Mouse (Mus musculus): ENCODE results near the gene Tubd1. TPM values are rescaled to one million over a fixed set of nuclear protein-coding genes. Genes with fewer than 3 reads are reported as not detected.

Gene Tubd1
- total RNA-seq, 2 experiments from 2014 or later: 6.8 to 7.0 TPM

GRCm38 (mm10) chr11:86583313-86583825, 38.6 kb downstream of the Tubd1 start:
- DNase-seq (ENCODE audit: low spot score): no peak

- no peak for DNase-seq (ENCODE audit: low spot score)
Measured at GRCm38 (mm10) chr11:86583990-86584897, 39.5 kb downstream of the Tubd1 start.

GRCm38 (mm10) chr11:86584898-86585597, 40.3 kb downstream of the Tubd1 start:
- DNase-seq (ENCODE audit: low spot score): no peak

- DNase-seq (ENCODE audit: low spot score): no peak
Measured at GRCm38 (mm10) chr11:86585598-86585984, 40.8 kb downstream of the Tubd1 start.

- DNase-seq (ENCODE audit: low spot score): no peak
Measured at GRCm38 (mm10) chr11:86586177-86586867, 41.5 kb downstream of the Tubd1 start.

- DNase-seq (ENCODE audit: low spot score): peak; percentile 69
Measured at GRCm38 (mm10) chr11:86586868-86587792, 42.3 kb downstream of the Tubd1 start.

GRCm38 (mm10) chr11:86587830-86588229, 43.0 kb downstream of the Tubd1 start:
- DNase-seq (ENCODE audit: low spot score): no peak

GRCm38 (mm10) chr11:86588583-86589298, 44.0 kb downstream of the Tubd1 start:
- no peak for DNase-seq (ENCODE audit: low spot score)

GRCm38 (mm10) chr11:86590066-86590465, 45.3 kb downstream of the Tubd1 start:
- DNase-seq (ENCODE audit: low spot score): no peak

- no peak for DNase-seq (ENCODE audit: low spot score)
Measured at GRCm38 (mm10) chr11:86590579-86590978, 45.8 kb downstream of the Tubd1 start.

GRCm38 (mm10) chr11:86591301-86591845, 46.6 kb downstream of the Tubd1 start:
- DNase-seq (ENCODE audit: low spot score): no peak

- no peak for DNase-seq (ENCODE audit: low spot score)
Measured at GRCm38 (mm10) chr11:86591931-86592616, 47.3 kb downstream of the Tubd1 start.

GRCm38 (mm10) chr11:86592993-86593392, 48.2 kb downstream of the Tubd1 start:
- DNase-seq (ENCODE audit: low spot score): no peak

GRCm38 (mm10) chr11:86593443-86593842, 48.7 kb downstream of the Tubd1 start:
- no peak for DNase-seq (ENCODE audit: low spot score)

- no peak for DNase-seq (ENCODE audit: low spot score)
Measured at GRCm38 (mm10) chr11:86594188-86594876, 49.5 kb downstream of the Tubd1 start.

GRCm38 (mm10) chr11:86595366-86595765, 50.6 kb downstream of the Tubd1 start:
- no peak for DNase-seq (ENCODE audit: low spot score)

- DNase-seq (ENCODE audit: low spot score): peak; percentile 81
Measured at GRCm38 (mm10) chr11:86596187-86596960, 51.6 kb downstream of the Tubd1 start.

- DNase-seq (ENCODE audit: low spot score): peak; percentile 75
Measured at GRCm38 (mm10) chr11:86596976-86597375, 52.2 kb downstream of the Tubd1 start.
